Mouse (Mus musculus) lung, adult 2 months (tissue): ENCODE data around the gene Uspl1. TPM values are rescaled to one million over a fixed set of nuclear protein-coding genes. Genes with fewer than 3 reads are reported as not detected.

Experiments
- DNase-seq: peaks from one replicate; pipeline ENCODE4 v3.0.0; 2022
- H3K4me1 ChIP-seq: fragments of 200-500 bp; 2 replicates; pipeline ENCODE4 v1.6.1; 2011; ENCODE audit warnings: low read length; ENCODE audit not compliant: control insufficient read depth, insufficient read depth
- H3K4me3 ChIP-seq: fragments of 200-500 bp; replicated peaks from 2 replicates; pipeline ENCODE3; 2011; ENCODE audit warnings: low read depth, mild to moderate bottlenecking, control low read depth, low read length; ENCODE audit errors: extremely low read depth
- CTCF ChIP-seq: fragments of 200-500 bp; IDR thresholded peaks from 2 replicates; pipeline ENCODE4 v1.5.1; 2011; ENCODE audit warnings: mild to moderate bottlenecking, low read length, control low read depth; ENCODE audit not compliant: insufficient read depth
- POLR2A ChIP-seq: fragments of 200-500 bp; IDR thresholded peaks from 2 replicates; pipeline ENCODE4 v1.6.1; 2011; ENCODE audit warnings: low read depth, mild to moderate bottlenecking, control low read depth, low read length, borderline replicate concordance; ENCODE audit errors: extremely low read depth
- WGBS: fragments of 180-500 bp; shearing (Covaris S2); methylation state at CpG from one replicate; pipeline ENCODE4 v1.1.7; 2018; 5-methylcytosine and 5-hydroxymethylcytosine counted together
- polyA plus RNA-seq: library from polyadenylated mRNA; depleted of rRNA; stranded (reverse); fragments of >200 nt; gene quantifications from 2 replicates; pipeline ENCODE4 v1.2.3, GENCODE M21; 2012

The Uspl1 gene
- polyA plus RNA-seq, 1 experiment: 10.5 TPM

- Histone ChIP-seq H3K4me3 (no peak overlapping the region), H3K4me1 (no peaks in the 10 kb centered on the region; the same call in 1 of the 2 replicates)
- WGBS: 19% methylated on average over 1 of the region's 1 CpGs
- TF ChIP-seq POLR2A (no peak), CTCF (no peak)
- DNase-seq: no peak
These were observed 1.0 kb upstream of the Uspl1 start for GRCm38 (mm10) chr5:149183122-149183521.

- H3K4me1 ChIP-seq: no peaks in the 10 kb centered on the region; the same call in 1 of the 2 replicates
- no peak for DNase-seq
- WGBS: under 1% methylated on average over 13 of the region's 13 CpGs
- peak overlapping the region; percentile 98 for H3K4me3 ChIP-seq
- no peak for TF ChIP-seq CTCF
- TF ChIP-seq POLR2A: no peak
These were observed 438 bp upstream of the Uspl1 start for GRCm38 (mm10) chr5:149183721-149184103.

GRCm38 (mm10) chr5:149184844-149185186, 665 bp downstream of the Uspl1 start:
- under 1% methylated on average over 20 of the region's 20 CpGs for WGBS
- TF ChIP-seq POLR2A: no peak
- no peak for TF ChIP-seq CTCF
- no peak for DNase-seq
- Histone ChIP-seq H3K4me3 (peak overlapping the region; percentile 85), H3K4me1 (no peaks in the 10 kb centered on the region; the same call in 1 of the 2 replicates)

- Histone ChIP-seq H3K4me1 (no peaks in the 10 kb centered on the region; the same call in 1 of the 2 replicates), H3K4me3 (no peak overlapping the region)
- TF ChIP-seq POLR2A: no peak
- no peak for TF ChIP-seq CTCF
- DNase-seq: no peak
- WGBS: 61% methylated on average over 3 of the region's 3 CpGs
These were observed 1.7 kb downstream of the Uspl1 start for GRCm38 (mm10) chr5:149185806-149186205.

- DNase-seq: no peak
- H3K4me3 ChIP-seq: no peak overlapping the region
- TF ChIP-seq CTCF (no peak), POLR2A (no peak)
- H3K4me1 ChIP-seq: no peaks in the 10 kb centered on the region; the same call in 1 of the 2 replicates
- WGBS: 98% methylated on average over 1 of the region's 1 CpGs
These were observed 6.0 kb downstream of the Uspl1 start for GRCm38 (mm10) chr5:149190160-149190559.

GRCm38 (mm10) chr5:149196611-149197010, 12.5 kb downstream of the Uspl1 start:
- H3K4me3 ChIP-seq: no peak overlapping the region
- H3K4me1 ChIP-seq: peaks cover 3% of the 10 kb centered on the region
- DNase-seq: no peak
- 18% methylated on average over 1 of the region's 1 CpGs for WGBS
- TF ChIP-seq POLR2A: no peak
- no peak for TF ChIP-seq CTCF

- WGBS: 90% methylated on average over 1 of the region's 1 CpGs
- no peak for TF ChIP-seq CTCF
- no peak for TF ChIP-seq POLR2A
- Histone ChIP-seq H3K4me3 (no peak overlapping the region), H3K4me1 (peaks cover 3% of the 10 kb centered on the region)
- DNase-seq: no peak
These were observed 14.6 kb downstream of the Uspl1 start for GRCm38 (mm10) chr5:149198782-149199181.

GRCm38 (mm10) chr5:149202941-149203340, 18.8 kb downstream of the Uspl1 start:
- DNase-seq: no peak
- no peaks in the 10 kb centered on the region; the same call in 1 of the 2 replicates for H3K4me1 ChIP-seq
- no peak overlapping the region for H3K4me3 ChIP-seq
- 56% methylated on average over 5 of the region's 5 CpGs for WGBS
- TF ChIP-seq POLR2A (no peak), CTCF (no peak)

- Histone ChIP-seq H3K4me3 (no peak overlapping the region), H3K4me1 (no peaks in the 10 kb centered on the region; the same call in 1 of the 2 replicates)
- no peak for DNase-seq
- TF ChIP-seq CTCF (no peak), POLR2A (no peak)
- WGBS: 85% methylated on average over 4 of the region's 4 CpGs
These were observed 19.7 kb downstream of the Uspl1 start for GRCm38 (mm10) chr5:149203796-149204375.

- WGBS: 83% methylated on average over 7 of the region's 7 CpGs
- TF ChIP-seq POLR2A (no peak), CTCF (no peak)
- H3K4me3 ChIP-seq: no peak overlapping the region
- H3K4me1 ChIP-seq: no peaks in the 10 kb centered on the region; the same call in 1 of the 2 replicates
- DNase-seq: no peak
These were observed 20.7 kb downstream of the Uspl1 start for GRCm38 (mm10) chr5:149204822-149205221.
